Mouse (Mus musculus) cerebellum, adult 9-10 months (tissue): ENCODE measurements around the gene Grm4.
A peak's percentile ranks its signal among the peaks of the same experiment; 100 is the strongest.

Source experiments
- DNase-seq: peaks from one replicate; pipeline ENCODE4 v3.0.0; 2022

The Grm4 gene

GRCm38 (mm10) chr17:27521303-27521702 lies at the start of gene Grm4:
Grm4 (minus strand) TSS chr17:27521403.
- DNase-seq = no peak

DNA sequence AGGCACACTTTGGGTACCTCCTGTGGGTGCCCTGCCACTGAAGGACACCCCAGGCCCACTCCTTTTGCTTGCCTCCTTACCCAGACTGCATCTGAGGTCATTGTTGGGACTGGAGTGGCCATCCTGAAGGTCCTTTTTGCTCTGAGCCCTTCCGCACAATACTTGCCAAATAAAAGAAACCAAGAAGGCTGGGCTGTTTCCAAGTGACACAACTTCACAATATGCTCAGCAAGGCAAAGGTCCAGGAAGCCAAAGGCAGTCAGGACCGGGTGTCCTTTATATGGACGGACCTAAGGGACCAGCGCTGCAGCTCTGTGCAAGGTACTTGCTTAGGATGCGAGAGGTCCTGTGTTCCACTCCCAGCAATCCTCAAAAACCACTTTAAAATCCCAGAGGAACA lies 47.0 kb upstream of the Grm4 start:
- DNase-seq = peak; percentile 75

DNA sequence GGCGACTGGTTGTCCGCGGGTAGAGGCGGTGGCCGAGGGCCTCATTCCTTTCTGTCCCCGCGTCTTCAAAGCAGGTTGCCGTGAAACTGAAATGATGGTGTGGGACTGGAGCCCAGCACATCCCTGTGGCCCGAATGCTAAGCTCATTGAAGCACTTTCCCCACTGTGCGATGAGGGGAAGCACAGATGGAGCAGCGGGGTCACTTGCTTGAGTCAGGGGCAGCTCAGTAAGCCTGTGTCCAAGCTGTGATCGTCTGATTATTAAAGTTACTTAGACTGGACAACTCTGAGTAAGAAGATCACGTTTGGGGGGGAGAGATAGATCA lies 44.7 kb upstream of the Grm4 start:
- no peak for DNase-seq

DNA sequence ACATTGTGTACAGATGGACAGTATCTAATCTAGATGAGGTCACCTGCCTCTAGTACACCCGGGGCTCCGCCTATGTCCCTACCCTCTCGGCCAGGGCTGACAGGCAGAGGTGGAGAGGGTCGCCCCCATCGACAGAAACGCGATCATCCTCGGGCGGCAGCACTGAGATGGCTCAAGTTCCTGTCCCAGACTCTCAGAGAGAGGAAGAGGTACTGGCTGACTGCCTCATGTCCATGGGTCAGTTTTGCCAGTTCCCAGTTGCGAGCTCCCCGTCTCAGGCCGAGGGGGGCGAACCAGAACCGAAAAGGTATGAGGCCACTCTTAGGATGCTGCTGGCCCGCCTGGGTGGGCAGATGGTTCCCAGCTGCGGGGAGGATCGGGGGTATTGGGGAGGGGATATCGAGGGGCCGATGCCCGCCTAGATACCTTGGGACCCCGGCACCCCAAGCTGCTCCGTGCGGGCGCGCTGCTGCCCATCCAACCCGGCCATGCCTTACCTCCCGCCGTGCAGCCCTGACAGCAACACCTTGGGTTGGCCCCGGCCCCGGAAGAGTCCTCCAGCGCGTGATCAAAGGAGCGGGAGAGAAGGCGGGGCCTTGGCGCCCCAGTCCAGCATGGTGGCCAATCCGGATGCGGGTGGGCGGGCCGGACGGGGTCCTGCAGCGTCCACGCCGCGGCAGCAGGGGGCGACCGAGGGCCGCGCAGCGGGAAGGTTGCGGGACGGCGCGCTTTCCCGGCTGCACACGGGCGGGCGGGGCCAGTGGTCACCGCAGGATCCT lies 44.1 kb upstream of the Grm4 start, which contains the start of gene AI413582:
TSS of gene AI413582 (minus strand) at position 594 of the 779 bp plus-strand sequence.
- peak; percentile 98 for DNase-seq

GRCm38 (mm10) chr17:27564391-27565162 lies 43.4 kb upstream of the Grm4 start:
- peak; percentile 78 for DNase-seq

DNA sequence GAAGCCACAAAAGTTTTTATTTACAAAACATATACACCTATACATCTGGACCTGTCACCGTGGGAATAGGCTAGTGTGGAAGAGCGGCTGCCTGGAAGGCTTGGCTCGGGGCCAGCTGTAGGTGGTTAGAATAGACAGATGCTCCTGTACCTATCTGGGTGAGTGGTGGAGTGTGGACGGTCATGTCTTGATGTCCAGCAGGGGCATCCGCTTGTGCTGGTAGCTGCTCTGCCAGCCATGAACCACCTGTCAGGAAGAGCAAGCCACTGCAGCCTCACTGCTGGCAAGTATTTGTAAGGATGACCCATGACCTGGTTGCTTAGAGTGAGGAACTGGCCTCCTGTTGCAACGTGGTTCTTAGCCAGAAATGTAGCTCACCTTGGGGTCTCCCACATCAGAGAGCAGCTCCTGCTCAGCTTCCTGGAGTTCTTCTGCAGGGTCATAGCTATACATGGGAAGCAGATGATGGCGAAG lies 42.6 kb upstream of the Grm4 start:
- peak; percentile 73 for DNase-seq

DNA sequence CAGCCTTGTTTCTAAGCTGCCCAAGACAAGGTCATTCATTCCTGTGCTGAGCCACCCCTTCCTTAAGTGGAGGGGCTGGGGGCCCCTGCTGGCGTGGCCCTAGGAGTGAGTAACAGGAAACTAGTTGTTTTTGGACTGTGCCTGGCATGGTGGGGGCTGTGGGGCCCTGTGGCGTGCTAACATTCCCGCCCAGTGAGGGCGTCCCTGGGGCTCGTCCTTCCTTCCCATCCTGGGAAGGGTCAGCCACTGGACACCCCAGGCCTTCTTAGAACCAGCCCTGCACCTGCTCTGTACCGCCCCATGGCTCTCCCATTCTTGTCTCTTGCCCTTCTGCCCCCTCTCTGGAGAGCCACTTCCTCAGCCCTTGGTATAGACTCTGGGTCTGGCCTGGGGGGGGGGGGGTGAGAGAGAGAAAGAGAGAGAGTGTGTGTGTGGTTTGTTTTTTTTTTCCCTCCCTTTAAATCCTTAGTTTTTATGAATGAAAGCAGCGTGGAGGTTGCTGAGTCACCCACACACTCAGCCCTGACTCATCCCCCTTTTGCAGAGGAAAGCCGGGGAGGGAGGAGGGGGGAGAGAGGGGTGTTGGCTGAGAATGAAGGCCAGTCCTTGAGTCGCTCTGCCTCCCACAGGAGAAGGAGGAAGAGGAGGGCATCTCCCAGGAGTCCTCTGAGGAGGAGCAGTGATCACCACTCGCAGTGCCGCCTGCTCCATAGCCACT lies 40.8 kb upstream of the Grm4 start:
- no peak for DNase-seq

- no peak for DNase-seq
These were observed 39.8 kb upstream of the Grm4 start for GRCm38 (mm10) chr17:27560926-27561480.

GRCm38 (mm10) chr17:27559596-27559995 lies 38.4 kb upstream of the Grm4 start:
- no peak for DNase-seq

DNA sequence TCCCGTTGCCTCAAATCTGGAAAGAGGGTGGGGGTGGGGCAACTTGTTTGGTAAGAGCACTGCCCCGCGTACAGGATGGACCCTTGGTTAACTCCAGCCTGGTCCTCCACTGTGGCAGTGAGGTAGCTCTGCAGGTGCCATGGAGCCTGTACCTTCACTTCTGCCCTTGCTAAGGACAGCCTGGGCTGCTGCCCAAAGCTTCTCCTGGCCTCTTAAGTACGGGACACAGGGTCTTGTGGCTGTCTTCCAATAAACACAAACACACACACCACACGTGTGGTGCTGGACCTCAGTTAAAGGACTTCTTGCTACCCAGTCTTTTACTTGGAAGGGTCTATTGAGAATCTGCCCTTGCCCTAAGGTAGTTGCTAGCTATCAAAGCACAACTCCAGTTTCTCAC lies 37.6 kb upstream of the Grm4 start:
- no peak for DNase-seq

DNA sequence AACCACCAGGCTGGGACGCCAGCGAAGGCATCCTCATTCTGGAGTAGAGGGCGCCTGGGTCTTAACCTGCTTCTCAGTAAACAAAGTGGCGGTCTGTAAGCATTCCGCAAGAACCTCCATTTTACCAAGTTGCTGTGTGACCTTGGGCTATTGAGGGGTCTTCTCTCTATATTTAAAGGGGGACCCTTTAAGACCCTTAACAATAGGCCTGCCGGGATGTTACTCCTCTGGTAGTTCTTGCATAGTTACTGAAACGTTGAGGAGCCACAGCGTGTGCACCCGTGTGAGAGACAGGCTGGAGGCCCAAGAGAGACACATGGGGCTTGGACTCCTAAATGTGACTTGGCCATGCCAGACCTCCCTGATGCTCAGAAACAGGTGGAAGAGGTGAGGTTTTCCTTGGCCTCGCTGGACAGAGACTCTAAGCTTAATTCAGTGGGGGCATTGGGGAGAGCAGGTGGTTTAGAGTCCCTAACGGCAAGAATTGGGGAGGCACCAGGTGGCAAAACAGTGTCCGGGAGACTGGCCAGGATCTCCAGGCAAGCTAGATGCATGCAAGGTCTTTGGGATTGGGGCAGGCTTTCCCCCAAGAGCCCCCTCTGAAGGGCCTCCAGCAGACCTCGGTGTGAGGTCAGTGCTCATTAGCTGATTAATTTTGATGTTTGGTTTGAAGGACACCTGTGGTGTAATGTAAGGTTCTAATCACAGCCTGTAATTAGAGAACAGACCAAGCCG lies 36.9 kb upstream of the Grm4 start:
- DNase-seq = peak; percentile 82

GRCm38 (mm10) chr17:27557181-27557926 lies 36.2 kb upstream of the Grm4 start:
- no peak for DNase-seq

GRCm38 (mm10) chr17:27556315-27557011 lies 35.3 kb upstream of the Grm4 start, which contains the start of gene Hmga1:
Hmga1 (plus strand) TSS chr17:27556497.
- peak; percentile 86 for DNase-seq

GRCm38 (mm10) chr17:27555512-27556172 lies 34.4 kb upstream of the Grm4 start:
- DNase-seq = peak; percentile 70

DNA sequence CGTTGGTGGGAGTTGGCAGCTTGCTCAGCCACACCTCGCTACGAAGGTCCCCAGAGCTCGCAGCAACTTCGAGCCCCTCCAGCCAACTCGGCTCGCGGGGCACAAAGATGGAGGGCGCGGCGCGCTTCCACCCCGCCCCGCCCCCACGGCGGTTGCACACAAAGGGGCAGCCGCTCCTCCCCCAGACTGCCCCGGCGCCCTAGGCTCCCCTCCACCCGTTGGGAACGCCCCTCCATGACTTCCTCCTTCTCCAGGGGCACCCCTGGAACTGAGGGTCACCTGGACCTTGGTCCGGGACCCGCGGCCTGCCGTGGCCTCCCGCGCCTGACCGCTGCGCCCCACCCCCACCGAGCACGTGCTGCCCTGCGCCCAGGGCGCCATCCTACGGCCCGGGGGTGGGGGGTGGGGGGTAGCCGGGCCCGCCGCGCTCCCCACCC lies 33.9 kb upstream of the Grm4 start:
- DNase-seq = peak; percentile 63

DNA sequence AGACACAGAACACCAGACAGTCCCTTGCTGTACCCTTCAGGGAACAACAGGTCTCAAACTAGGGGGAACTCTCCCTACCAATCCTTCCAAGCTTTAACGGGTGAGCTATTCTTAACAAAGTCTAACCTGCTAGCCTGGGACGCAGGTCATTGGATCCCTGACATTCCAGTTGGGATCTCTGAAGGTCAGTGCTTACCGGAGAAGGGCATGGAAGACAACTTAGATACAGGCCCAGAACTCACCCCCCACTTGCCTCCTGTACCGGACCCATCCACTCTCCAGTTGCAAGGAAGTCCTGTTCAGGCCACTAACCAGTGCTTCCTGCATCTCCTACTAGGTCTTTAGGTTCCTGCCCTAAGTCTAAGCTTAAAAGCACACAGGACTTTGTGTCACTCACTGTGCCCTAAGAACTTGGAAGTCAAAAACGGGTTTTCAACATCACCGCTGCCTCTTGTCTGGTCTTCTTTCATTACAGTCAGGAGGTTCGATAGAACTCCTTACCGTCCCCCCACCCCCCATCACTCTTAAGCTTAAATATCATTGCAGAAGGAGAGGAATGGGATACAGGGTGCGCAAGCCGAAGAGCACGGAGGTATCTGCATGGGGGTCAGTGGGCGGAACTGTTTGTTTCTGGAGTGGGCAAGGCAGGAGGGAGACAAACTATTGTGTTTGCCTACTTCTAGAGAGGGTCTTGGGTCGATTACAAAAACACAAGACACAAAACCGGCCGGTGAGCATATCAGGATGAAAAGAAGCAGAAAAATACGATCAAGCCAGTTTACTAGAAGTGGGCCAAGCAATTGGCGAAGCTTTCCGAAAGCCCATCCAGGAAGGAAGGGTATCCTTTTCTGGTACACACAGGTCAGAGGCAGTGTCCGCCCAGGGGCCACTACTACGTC lies 33.1 kb upstream of the Grm4 start:
- no peak for DNase-seq

DNA sequence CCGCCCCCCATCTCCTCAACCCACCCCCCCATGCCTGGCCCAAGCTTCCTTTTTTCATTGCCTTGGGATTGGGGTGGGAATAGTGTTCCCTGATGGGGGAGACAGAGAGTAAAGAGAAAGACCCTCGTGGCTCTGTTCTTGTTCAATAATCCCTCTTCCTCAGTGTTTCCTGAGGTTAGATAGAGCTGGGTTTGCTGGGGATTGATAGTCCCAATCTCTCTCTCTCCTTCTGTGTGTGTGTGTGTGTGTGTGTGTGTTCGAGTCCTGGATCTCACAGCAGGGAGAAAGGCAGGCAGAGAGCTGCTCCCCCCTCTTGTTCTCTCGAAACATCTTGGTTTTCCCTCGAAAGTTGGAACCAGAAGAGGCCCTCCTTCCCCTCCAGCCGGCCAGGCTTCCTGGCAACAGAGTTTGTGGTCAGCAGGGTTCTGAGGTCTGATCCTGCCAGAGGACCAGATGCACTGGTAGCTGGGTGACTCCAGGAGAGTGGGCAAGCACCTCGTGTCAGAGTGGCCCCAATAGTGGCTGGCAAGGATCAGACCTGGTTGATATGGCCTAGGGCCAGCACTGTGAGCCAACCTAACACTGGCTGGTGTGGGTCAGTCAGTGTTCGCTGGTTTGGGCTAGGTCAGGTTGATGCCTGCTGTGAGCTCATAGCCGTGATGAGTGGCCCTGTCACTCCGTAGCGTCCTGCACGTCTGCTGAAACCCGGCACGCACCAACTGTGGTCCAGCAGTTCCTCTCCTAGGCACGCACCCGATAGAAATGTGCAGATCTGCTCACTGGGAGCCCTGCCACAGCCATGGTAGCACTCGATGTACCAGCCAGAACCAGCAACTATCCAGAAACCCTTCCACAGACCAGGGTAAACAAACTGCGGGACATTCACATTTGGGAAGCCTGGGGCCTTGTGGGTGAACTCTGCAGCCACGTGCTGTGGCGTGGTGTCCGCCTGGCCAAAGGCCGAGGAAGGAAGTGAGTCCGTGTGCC lies 31.3 kb upstream of the Grm4 start:
- peak; percentile 65 for DNase-seq

DNA sequence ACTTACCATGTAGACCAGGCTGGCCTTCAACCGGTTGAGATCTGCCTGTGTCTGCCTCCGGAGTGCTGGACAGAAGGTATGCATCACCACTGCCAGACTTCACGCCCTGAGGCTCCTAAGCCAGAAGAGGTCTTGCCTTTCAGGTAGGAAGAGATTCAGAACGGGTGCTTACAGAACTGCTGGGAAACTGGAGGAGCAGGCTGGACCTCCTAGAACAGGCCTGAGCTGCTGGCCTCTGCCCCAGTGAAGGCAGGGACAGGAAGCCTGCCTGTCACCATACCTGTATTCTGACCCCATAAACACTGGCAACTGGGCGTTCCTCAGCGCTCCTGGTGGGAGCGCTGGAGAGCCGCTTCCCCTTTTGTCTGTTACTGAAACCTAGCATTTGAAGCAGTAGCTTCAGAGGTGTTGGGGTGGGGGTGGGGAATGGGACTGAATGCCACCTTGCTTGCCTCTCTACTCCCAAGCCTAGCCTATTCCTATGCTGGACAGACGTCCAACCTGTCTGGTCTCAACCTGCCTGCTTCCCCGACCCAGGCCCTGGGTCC lies 30.3 kb upstream of the Grm4 start:
- DNase-seq = no peak
